Mouse (Mus musculus) megakaryocyte, embryonic 14.5 days (primary cell): ENCODE data around the gene Ascl5.

Source experiments
- FLI1 ChIP-seq: IDR thresholded peaks from 2 replicates; pipeline ENCODE4 v1.6.1; 2012; ENCODE audit warnings: low read length, inconsistent platforms, mixed read lengths
- GATA1 ChIP-seq: IDR thresholded peaks from 3 replicates; pipeline ENCODE4 v1.6.1; 2012; ENCODE audit warnings: mixed read lengths, low read length, inconsistent platforms, borderline replicate concordance

DNA sequence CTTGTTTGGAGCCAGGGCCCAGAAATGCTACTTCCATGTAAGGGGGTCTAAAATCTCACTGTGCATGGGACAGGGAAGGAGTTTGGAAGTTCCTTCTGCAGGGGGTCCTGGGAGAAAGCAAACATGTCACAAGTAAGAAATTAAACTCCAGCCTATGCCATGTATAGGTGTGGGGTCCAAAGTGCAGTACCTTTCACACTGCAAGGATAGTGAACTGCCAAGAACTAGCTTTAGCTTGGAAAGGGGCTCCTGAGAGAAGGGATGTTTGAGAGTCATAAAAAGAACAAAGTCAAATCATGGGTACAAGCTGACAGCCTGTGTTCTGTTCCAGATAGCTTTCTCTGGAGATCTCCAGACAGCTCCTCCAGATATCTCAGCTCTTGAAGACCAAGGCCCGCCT, 30.6 kb downstream of the Ascl5 start:
- no peak for TF ChIP-seq GATA1
- no peak for TF ChIP-seq FLI1
